Mouse (Mus musculus): ENCODE measurements around the gene Mfn2.

DNA sequence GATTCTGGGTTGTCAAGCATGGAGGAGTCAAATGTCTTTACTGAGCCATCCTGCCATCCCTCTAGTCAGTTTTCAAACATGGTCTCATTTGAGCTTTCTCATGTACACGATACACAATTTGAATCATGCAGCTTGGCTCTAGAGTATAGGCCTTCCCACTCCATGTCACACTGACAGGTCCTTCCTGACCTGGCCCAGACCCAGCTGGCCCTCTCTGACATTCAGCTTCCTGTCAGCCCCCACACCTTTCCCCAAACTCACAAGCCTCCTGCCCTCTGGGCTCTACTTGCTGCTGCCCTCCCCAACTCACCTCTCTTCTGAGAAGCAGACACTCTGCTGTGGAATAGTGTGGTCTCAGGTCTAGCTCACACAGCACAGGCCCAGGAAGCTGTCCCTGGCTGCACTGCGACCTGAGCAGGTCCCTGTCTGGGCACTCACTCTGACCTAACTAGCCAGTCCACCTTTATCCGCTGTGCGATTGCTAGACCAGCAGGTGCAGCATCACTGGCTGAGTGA lies 8.6 kb downstream of the Mfn2 start:
- TF ChIP-seq EP300 (IDR thresholded peaks at IDR 0.05; ENCODE audit: low read depth) (no peak), CTCF (IDR thresholded peaks at IDR 0.05; ENCODE audit: low read depth) (no peak)
